Mouse (Mus musculus) monocyte, adult 2 months (primary cell): Measurements from ENCODE around the gene 2410015M20Rik.

ENCODE experiments used
- DNase-seq, 2 experiments: peaks; one replicate each; pipeline ENCODE4 v3.0.0; 2022; ENCODE audit warnings: low spot score in 2 of 2, low read depth in 1 of 2

2410015M20Rik gene

DNA sequence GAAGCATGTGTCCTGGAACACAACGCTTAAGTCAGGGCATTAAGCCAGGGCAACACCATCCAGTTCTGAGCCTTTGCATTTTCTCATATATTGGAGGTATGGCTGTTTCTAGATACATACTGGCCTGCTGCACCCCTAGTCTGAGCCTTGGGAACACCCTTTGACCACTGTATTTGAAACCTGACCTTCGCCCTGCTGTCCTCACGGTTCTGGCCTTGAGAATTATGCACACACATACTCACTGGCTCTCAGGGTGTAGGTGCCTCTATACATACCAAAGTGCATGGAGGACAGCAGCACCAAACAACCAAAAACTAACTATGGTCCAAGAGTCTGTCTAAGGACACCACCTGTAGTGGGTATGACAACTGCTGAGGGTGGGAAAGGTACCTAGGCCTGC lies 36.6 kb downstream of the 2410015M20Rik start:
- DNase-seq, result no peak

DNA sequence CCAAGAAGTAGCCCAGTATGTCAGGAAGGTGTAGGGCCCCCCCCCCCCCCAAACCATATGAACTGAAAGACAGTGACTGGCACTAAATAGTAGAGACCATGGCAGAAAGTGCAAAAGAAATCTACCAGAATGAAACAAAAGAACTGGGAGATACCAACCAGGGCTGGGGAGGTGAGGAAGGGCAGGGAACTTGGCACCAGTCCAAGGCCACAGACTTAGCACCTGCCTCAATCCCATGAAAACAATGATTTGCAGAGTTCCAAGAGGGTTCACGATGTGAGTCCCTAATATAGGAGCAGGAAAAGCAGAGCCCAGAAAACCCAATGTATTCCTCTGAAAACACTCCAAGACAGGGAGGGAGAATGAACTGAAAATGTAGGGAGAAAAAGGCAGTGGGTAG lies 37.4 kb downstream of the 2410015M20Rik start:
- no peak for DNase-seq

DNA sequence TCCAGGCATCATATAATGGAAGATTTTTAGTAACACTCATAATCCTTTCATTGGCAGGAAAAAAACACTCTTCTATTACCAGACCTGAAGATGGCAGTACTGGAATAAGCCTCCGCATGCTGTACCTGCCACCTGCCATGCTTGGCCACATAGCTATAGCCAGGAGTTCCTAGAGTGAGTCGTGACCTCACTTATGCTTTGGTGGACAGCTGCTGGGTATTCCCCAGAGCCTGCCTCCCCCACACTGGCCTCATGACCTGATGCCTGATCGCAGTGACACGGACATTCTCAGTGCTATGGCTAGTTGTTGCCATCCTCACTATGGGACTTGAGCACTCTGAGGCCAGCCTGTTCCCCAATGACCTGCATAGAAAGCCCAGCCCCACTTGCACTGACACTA lies 39.3 kb downstream of the 2410015M20Rik start:
- DNase-seq, result no peak

DNA sequence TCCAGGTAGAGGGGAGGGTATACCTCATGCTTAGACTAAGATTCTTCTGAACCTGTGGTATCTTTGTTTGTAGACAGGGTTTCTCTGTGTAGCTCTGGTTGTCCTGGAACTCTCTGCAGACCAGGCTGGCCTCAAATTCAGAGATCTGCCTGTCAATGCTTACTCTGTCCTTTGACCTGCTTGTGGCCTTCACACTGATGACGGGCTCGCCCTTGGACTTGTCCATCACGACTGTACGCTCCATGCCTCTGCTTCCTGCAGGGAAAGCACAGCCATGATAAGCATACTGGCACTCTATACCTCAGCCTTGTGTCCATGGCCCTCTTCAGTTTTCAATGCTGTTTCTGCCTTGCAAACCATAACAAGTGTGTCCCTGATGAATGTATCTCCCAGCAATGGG lies 42.2 kb downstream of the 2410015M20Rik start:
- no peak for DNase-seq

DNA sequence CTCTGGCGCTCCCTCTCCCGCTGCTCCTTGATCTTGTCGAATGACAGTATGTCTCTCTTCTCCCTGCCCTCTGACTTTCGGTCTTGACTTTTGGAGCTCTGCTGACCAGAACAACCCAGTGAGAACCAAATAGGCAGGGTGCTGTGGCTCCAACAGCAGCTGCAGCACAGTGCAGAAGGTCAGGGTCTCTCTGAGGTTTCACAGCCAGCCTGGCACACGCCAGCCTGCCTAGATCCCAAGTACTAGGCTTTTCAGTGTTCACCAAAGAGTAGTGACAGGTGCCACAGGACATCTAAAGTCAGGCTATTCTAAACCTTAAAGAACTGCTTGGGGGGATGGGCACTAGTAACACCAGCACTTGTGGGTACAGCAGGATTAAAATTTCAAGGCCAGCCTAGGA lies 42.7 kb downstream of the 2410015M20Rik start:
- no peak for DNase-seq

DNA sequence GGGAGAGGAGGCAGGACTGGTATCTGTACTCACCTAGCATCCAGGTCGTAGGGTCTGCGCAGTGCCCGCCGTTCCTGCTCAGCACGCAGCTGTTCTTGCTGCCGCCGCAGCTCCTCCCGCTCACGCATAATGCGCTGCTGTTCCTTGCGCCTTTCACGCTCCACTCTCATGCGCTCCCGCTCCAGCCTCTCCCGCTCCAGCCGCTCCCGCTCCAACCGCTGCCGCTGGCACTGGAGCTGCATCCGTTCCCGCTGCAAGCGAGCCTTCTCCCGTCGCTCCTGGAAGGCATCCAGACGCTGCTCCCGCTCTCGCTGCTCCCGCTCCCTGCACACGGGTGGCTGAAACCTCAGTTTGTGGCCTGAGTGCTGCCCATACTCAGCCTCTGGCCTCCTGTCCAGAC lies 43.3 kb downstream of the 2410015M20Rik start:
- no peak for DNase-seq

DNA sequence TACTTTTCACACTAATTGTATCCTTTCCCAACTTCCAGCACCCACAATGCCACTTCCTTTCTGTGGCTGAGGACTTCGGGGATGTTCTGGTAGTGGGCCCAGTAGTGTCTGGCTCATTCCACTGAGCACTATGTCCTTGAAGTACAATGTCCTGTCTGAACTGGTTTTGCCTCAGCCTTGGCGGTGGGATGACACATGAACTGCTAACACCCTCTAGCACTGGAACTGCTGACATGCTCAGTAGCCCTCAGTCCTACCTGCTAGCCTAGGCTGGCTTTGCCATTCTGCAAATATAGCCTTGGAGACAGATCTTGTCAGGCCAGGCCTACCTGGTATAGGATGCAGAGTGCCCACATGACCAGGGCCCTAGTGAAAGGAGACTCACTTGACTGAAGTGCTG lies 47.7 kb downstream of the 2410015M20Rik start:
- DNase-seq, result no peak

DNA sequence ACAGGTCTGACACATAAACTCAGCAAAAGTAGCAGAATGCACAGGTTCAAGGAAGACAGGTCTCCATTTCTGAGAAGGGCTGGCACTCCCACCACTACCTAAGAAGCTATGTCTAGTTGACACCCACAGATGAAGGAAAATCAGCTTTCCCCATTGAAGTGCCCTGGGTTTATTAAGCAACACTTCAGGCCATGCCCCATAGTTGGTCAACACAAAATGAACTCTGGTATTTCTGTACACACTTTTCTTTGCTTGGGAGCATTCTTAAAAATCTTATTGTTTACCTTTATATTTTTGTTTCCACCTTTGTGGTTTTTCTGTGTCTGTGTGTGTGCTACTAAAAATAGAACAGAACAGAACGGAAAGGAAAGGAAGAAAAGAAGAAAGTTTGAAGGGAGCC lies 49.4 kb downstream of the 2410015M20Rik start:
- no peak for DNase-seq

DNA sequence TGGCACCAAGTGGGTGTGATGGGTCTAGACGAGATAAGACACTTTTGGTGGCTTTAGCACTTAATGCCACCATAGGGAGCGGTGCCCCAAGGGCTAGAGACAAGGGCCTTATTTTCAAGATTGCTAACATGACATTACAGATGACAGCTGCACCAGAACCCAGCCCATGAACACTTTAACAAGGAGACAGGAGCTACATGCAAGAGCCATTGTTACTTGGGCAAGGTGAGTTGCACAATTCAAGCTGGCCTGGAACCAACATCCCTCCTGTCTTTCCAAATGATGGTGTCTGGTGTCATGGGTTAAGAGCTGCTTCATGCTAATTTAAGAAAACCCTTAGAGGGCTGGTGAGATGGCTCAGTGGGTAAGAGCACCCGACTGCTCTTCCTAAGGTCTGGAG lies 50.2 kb downstream of the 2410015M20Rik start:
- DNase-seq, result no peak

DNA sequence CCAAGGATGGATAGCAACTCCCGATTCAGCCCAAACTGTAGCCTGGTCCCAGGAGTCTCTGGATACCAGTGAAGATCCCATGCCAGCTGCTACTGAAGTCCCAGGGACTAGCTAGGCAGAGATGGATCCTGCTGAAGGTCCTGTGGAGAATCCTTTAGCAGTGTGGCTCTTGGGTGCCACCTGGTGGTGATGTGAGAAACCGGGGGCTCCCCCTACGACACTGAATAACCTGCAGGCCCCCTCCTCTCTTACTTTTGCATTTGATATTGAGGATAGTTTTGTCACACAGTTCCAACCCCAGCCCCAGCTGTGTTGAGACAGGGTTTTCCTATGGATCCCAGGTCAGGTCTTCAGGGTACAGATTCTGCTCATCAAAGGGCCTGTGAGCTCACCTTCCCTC lies 51.1 kb downstream of the 2410015M20Rik start:
- DNase-seq, result peak in 1 of 2 experiments; percentile 31
